Mouse (Mus musculus): Measurements from ENCODE around the gene Ubap1l. TPM values are rescaled to one million over a fixed set of nuclear protein-coding genes. Genes with fewer than 3 reads are reported as not detected.
"Not testable (repeated sequence)": the region's sequence is repeated elsewhere in the genome, so short reads cannot be mapped to it uniquely, and the experiment has no call there.

Gene Ubap1l
- polyA plus RNA-seq (2015; fragmentation: Nextera tagmentation; extraction: Ambion mirVana): 0.14 and 0.31 TPM in 2 replicates

- WGBS: 89% methylated on average over 16 of the region's 16 CpGs
- H3K27ac ChIP-seq: no peak within 1 kb of the TSS
- no peak for ATAC-seq (replicated peaks; ENCODE audit: low FRiP score)
- no peaks in the 10 kb centered on the region for H3K27me3 ChIP-seq
- peaks cover 74% of the 10 kb centered on the region for H3K36me3 ChIP-seq
- no peak within 1 kb of the TSS for H3K9ac ChIP-seq
- no peak within 1 kb of the TSS for H3K4me3 ChIP-seq (replicated peaks)
- peaks cover 5% of the 10 kb centered on the region; the same call in 1 of the 2 replicates for H3K4me1 ChIP-seq
- no peaks in the 10 kb centered on the region for H3K9me3 ChIP-seq (replicated peaks)
- no peak within 1 kb of the TSS for H3K4me2 ChIP-seq
These were observed at the start of gene Ubap1l for GRCm38 (mm10) chr9:65360641-65361448. Ubap1l (plus strand) TSS chr9:65361041.

- H3K27me3 ChIP-seq: no peaks in the 10 kb centered on the region
- no peaks in the 10 kb centered on the region for H3K9me3 ChIP-seq (replicated peaks)
- ATAC-seq (replicated peaks; ENCODE audit: low FRiP score): peak; percentile 52; the same call in 1 of the 2 replicates
- H3K36me3 ChIP-seq: peaks cover 72% of the 10 kb centered on the region
- no peaks in the 10 kb centered on the region for H3K4me1 ChIP-seq
- H3K27ac ChIP-seq: no peak overlapping the region
- no peak overlapping the region for H3K4me2 ChIP-seq
- H3K4me3 ChIP-seq (replicated peaks): no peak overlapping the region
- H3K9ac ChIP-seq: no peak overlapping the region
- 97% methylated on average over 4 of the region's 4 CpGs for WGBS
These were observed 48.0 kb upstream of the Ubap1l start for GRCm38 (mm10) chr9:65312669-65313357.

GRCm38 (mm10) chr9:65313846-65314245 is 47.0 kb upstream of the Ubap1l start:
- H3K4me3 ChIP-seq (replicated peaks): no peak overlapping the region
- no peak overlapping the region for H3K4me2 ChIP-seq
- no peaks in the 10 kb centered on the region for H3K9me3 ChIP-seq (replicated peaks)
- H3K9ac ChIP-seq: no peak overlapping the region
- no peak for ATAC-seq (replicated peaks; ENCODE audit: low FRiP score)
- WGBS: 93% methylated on average over 1 of the region's 1 CpGs
- peaks cover 70% of the 10 kb centered on the region for H3K36me3 ChIP-seq
- H3K27ac ChIP-seq: no peak overlapping the region
- no peaks in the 10 kb centered on the region for H3K4me1 ChIP-seq
- H3K27me3 ChIP-seq: no peaks in the 10 kb centered on the region

GRCm38 (mm10) chr9:65322255-65322900 is 38.5 kb upstream of the Ubap1l start:
- no peak overlapping the region for H3K4me2 ChIP-seq
- ATAC-seq (replicated peaks; ENCODE audit: low FRiP score): no peak
- 77% methylated on average over 11 of the region's 11 CpGs for WGBS
- H3K4me1 ChIP-seq: no peaks in the 10 kb centered on the region
- no peak overlapping the region for H3K4me3 ChIP-seq (replicated peaks)
- no peak overlapping the region for H3K9ac ChIP-seq
- no peak overlapping the region for H3K27ac ChIP-seq
- H3K36me3 ChIP-seq: peaks cover 86% of the 10 kb centered on the region
- no peaks in the 10 kb centered on the region for H3K9me3 ChIP-seq (replicated peaks)
- no peaks in the 10 kb centered on the region for H3K27me3 ChIP-seq

- Histone ChIP-seq H3K27ac (no peak overlapping the region), H3K4me3 (replicated peaks) (no peak overlapping the region), H3K27me3 (no peaks in the 10 kb centered on the region), H3K36me3 (peaks cover 88% of the 10 kb centered on the region), H3K9me3 (replicated peaks) (no peaks in the 10 kb centered on the region), H3K4me2 (no peak overlapping the region), H3K9ac (no peak overlapping the region), H3K4me1 (no peaks in the 10 kb centered on the region)
- ATAC-seq (replicated peaks; ENCODE audit: low FRiP score): no peak
These were observed 34.9 kb upstream of the Ubap1l start for GRCm38 (mm10) chr9:65325971-65326370.

GRCm38 (mm10) chr9:65327371-65327770 is 33.5 kb upstream of the Ubap1l start:
- Histone ChIP-seq H3K4me2 (no peak overlapping the region), H3K9ac (no peak overlapping the region), H3K27me3 (no peaks in the 10 kb centered on the region), H3K36me3 (peaks cover 86% of the 10 kb centered on the region), H3K27ac (no peak overlapping the region), H3K4me1 (no peaks in the 10 kb centered on the region), H3K9me3 (replicated peaks) (no peaks in the 10 kb centered on the region), H3K4me3 (replicated peaks) (no peak overlapping the region)
- 90% methylated on average over 2 of the region's 2 CpGs for WGBS
- no peak for ATAC-seq (replicated peaks; ENCODE audit: low FRiP score)

GRCm38 (mm10) chr9:65333958-65334357 is 26.9 kb upstream of the Ubap1l start:
- 80% methylated on average over 5 of the region's 5 CpGs for WGBS

GRCm38 (mm10) chr9:65339146-65339545 is 21.7 kb upstream of the Ubap1l start:
- Histone ChIP-seq H3K4me1 (no peaks in the 10 kb centered on the region), H3K9ac (no peak overlapping the region), H3K36me3 (no peaks in the 10 kb centered on the region), H3K9me3 (replicated peaks) (no peaks in the 10 kb centered on the region), H3K27ac (no peak overlapping the region), H3K27me3 (0 out of 2 replicates have a peak, but pooled peaks cover 2% of the 10 kb centered on the region), H3K4me3 (replicated peaks) (no peak overlapping the region), H3K4me2 (no peak overlapping the region)
- WGBS: 86% methylated on average over 4 of the region's 4 CpGs
- no peak for ATAC-seq (replicated peaks; ENCODE audit: low FRiP score)

More at GRCm38 (mm10) chr9:65333958-65334357, 26.9 kb upstream of the Ubap1l start:
- no peak overlapping the region for H3K9ac ChIP-seq
- peaks cover 27% of the 10 kb centered on the region for H3K36me3 ChIP-seq
- H3K4me3 ChIP-seq (replicated peaks): no peak overlapping the region
- H3K4me1 ChIP-seq: no peaks in the 10 kb centered on the region
- no peaks in the 10 kb centered on the region for H3K27me3 ChIP-seq
- no peak overlapping the region for H3K4me2 ChIP-seq
- ATAC-seq (replicated peaks; ENCODE audit: low FRiP score): no peak
- H3K27ac ChIP-seq: no peak overlapping the region
- H3K9me3 ChIP-seq (replicated peaks): no peaks in the 10 kb centered on the region

- no peaks in the 10 kb centered on the region for H3K4me1 ChIP-seq
- no peak overlapping the region for H3K9ac ChIP-seq
- H3K4me3 ChIP-seq (replicated peaks): no peak overlapping the region
- 0 out of 2 replicates have a peak, but pooled peaks cover 2% of the 10 kb centered on the region for H3K27me3 ChIP-seq
- no peak overlapping the region for H3K27ac ChIP-seq
- no peak overlapping the region for H3K4me2 ChIP-seq
- ATAC-seq (replicated peaks; ENCODE audit: low FRiP score): no peak
- 89% methylated on average over 2 of the region's 2 CpGs for WGBS
- no peaks in the 10 kb centered on the region for H3K36me3 ChIP-seq
- H3K9me3 ChIP-seq (replicated peaks): peaks cover 5% of the 10 kb centered on the region; the same call in 1 of the 2 replicates
These were observed 20.4 kb upstream of the Ubap1l start for GRCm38 (mm10) chr9:65340414-65340813.

- Histone ChIP-seq H3K9ac (peak overlapping the region; percentile 99), H3K4me2 (peak overlapping the region; percentile 81), H3K27ac (peak overlapping the region; percentile 99), H3K4me3 (replicated peaks) (peak overlapping the region; percentile 89), H3K4me1 (peaks cover 11% of the 10 kb centered on the region)
- WGBS: 68% methylated on average over 11 of the region's 11 CpGs
- not testable (repeated sequence) for H3K36me3 ChIP-seq; H3K27me3 ChIP-seq; H3K9me3 ChIP-seq (replicated peaks); ATAC-seq (replicated peaks; ENCODE audit: low FRiP score)
These were observed 15.4 kb upstream of the Ubap1l start for GRCm38 (mm10) chr9:65345439-65345838.

- H3K36me3 ChIP-seq: no peaks in the 10 kb centered on the region
- peaks cover 5% of the 10 kb centered on the region; the same call in 1 of the 2 replicates for H3K9me3 ChIP-seq (replicated peaks)
- peak within 1 kb of the TSS; percentile 99 for H3K27ac ChIP-seq
- H3K4me1 ChIP-seq: peaks cover 11% of the 10 kb centered on the region
- H3K9ac ChIP-seq: peak within 1 kb of the TSS; percentile 99
- 0 out of 2 replicates have a peak, but pooled peaks cover 2% of the 10 kb centered on the region for H3K27me3 ChIP-seq
- H3K4me2 ChIP-seq: peak within 1 kb of the TSS; percentile 81
- H3K4me3 ChIP-seq (replicated peaks): peak within 1 kb of the TSS; percentile 89
- peak; percentile 94 for ATAC-seq (replicated peaks; ENCODE audit: low FRiP score)
- 1% methylated on average over 55 of the region's 59 CpGs for WGBS
These were observed 14.9 kb upstream of the Ubap1l start, which contains the start of gene Pdcd7 for GRCm38 (mm10) chr9:65345854-65346475. Pdcd7 (plus strand) TSS chr9:65346104.
